Mouse (Mus musculus): ENCODE data around the gene Hdac4.

The Hdac4 gene

DNA sequence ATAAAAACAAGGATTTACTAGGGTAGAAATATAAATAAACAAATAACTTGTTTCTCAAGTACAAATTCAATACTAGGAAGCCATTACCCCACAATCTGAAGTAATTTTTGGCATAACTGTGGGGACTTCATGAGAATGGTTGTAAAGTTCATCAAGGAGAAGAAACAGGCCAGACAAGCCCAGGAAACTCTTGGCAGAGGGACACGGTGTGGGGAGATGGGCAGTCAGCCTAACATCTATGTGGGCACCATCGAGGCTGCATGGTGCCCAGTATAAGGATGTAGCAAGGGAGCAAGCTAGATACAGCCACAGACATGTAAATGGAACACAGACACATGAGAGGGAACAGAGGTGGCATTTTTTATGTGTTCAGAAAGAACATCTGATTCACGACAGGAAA lies 171.6 kb downstream of the Hdac4 start:
- CTCF ChIA-PET: interaction anchor here (0.9 kb wide), 1 partner anchor 22 kb away, joined by 3 read pairs; no protein-coding TSS in a partner anchor

DNA sequence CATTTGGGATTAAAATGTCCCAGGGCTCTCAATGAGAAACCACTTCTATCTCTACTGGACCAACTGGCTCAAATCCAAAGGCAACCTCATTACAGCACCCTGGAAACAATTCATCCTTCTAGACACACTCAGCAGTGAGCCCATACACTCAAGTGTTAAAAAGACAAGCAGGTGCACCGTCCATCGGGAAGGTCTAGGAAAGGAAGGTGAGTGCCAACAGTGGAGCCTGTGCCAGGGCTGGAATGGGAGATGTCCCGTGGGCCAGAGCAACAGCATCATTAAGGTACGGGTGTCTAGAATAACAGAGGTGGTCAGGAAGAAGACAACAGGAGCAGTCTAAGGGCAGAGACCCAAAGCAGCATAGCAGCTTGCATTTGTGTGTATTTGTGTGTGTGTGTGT lies 173.5 kb downstream of the Hdac4 start:
- CTCF ChIA-PET: no interaction called here

DNA sequence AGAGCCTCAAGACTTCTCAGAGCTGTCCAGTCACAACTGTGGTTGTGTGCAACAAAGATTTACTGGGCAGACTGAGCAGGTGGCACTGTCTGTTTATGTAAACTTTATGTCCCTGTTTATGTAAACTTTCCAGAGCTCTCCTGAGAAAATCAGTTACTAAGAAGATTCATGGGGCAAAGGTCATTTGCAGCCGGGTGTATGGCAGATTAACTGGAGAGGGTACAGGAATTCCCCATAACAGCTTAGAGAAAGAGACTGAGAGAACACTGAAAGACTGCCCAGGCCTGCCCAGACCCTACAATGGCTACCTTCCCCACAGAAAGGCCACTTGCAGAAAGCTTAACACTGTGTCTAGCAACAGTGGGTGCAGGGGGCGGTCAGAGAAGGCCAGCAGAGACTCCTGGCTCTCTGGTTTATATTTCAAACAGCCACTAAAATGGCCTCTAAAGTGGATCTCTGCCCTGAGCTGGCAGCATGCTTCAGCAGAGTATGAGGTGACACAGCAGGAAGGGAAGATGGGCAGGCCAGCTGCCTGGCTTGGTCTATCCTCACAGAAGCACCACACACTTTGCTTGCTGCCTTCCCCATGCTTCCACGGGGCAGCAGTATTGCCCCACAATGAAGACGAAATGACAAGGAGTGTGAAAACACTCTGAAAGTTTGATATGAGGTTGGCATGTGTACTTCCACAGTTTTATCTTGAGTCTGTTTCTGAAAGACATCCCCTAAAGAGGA lies 179.4 kb downstream of the Hdac4 start:
- CTCF ChIA-PET: no interaction called here

DNA sequence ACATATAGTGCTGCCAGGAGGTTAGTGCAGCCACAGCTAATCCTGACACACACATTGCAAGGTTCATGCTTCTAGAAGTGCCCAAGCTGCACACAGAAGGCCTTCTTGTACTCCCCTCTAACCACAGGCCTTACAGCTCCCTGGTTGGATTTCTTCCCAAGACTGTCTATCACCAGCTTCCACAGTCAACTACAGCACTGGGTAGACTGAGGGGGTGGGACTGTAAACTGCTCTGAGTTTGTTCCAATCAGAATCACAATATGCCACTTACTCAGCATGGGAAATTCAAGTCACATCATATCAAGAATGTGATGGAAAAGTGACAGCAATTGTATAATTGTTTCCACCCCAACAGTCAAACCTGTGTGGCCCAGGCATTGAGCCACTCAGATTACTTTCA lies 180.2 kb downstream of the Hdac4 start:
- CTCF ChIA-PET: no interaction called here

DNA sequence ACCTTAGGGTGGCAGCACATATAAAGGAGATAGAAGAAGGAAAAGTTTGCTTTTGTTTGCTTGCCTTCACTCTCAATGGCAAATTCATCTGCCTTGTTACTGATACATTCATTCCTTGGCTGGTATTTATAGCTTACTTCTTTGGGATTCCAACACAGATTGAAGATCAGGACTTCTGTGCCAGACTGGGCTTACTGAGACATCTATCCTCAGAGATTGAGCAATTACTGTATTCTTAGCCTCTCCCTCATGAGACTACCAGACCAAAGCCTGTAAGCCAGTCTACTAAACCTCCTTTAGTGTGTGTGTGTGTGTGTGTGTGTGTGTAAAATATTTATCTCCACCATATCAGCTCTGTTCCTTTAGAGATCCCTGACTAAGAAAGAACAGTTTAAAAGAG lies 181.0 kb downstream of the Hdac4 start:
- CTCF ChIA-PET: no interaction called here

DNA sequence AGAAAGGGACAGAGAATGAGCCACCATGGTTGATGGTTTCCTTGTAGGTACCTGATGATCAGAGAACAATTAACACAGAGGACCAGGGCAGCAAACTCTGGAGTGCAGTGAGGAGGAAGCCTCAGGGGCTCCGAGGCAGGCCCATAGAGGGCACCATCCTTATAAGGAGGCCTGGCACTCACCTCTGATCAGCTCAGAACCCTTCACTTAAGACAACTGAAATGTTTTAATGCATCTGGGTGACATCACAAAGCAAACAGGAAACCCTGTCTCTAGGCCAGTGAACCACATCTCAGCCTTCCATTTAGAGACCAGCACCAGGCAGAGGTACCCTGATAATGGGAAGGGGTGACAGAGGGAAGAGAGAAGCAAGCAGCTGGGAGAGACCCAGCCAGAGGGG lies 188.8 kb downstream of the Hdac4 start:
- CTCF ChIA-PET: no interaction called here

DNA sequence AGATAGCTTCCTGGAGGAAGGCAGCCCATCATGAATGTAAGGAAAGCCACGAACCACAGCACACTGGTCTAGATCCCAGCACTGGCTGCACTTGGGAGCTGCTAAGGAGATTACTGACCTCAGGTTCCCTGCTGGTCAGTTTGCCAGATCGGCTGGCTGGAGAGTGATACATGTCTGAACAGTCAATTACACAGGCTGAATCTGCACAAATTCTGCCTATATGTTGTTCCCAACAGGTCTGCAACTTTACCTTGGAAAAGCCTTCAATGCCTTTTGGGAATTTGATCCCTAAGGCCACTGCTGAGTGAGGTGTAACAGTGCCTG lies 189.9 kb downstream of the Hdac4 start:
- CTCF ChIA-PET: no interaction called here

DNA sequence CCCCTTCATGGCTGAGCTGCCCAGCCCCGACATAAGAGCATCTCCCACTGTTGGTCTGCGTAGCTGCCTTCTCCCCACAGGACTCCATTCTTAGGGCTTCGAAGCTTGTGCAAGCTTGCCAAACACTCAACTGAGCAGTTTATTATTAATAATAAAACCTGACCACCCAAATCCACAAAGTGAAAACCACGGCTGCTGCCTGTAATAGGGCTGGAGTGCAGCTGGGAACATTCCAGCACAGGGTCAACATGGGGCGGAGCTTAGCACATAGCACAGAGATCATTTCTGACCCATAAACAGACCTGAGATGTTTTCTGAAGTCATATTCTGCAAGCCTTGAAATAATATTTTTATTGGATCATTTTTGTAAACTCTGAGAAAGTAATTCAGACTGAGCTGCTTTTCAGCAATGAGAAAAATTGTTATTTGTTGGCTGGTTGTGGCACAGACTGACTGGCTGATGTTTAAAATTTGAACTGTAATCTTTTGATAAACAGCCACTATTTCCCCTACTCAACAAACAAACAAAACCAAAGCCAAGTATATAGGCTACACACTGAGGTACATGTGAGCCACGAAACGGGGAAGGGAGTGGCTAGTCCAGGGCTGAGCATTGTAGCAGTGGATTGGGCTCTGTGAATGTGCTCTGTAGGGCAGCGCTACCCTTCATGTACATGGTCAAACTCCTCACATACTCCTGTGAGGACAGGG lies 190.4 kb downstream of the Hdac4 start:
- CTCF ChIA-PET: no interaction called here

DNA sequence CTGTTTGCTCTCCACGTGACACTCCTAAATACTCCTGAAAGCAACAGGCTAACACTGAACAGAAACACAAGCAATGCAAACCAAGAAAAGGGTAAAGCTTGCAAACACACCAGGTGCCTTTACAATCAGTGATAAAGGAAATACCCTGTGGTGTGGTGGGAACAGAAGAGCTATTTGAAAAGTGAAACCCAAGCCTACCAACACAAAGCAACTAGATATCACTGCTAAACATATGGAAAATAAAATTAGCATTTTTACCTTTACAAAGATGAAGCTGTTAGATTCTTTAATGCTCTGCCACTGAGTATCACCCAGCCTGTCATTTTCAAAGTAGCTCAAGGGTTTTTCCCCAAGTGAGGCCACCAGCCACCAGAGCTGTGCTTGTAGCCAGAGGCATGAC lies 191.4 kb downstream of the Hdac4 start:
- CTCF ChIA-PET: no interaction called here

DNA sequence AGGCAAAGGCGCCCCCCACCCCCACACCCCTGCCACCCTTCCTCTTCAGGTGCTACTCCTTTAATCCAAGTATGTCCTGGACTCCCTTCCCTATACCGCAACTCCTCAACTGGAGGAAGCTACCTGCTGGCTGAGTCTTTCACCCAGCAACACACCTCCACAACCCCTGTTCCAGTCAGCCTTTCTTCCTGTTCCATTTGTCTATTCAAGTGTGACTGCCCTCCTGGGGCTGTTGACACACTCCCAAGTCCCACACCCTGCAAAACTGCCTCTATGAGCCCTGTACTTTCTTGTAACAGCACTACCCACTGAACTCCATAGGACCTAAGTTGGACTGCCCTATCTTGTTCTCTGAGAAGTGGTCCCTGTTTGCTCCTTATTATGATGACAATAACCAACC lies 195.3 kb downstream of the Hdac4 start:
- CTCF ChIA-PET: no interaction called here

DNA sequence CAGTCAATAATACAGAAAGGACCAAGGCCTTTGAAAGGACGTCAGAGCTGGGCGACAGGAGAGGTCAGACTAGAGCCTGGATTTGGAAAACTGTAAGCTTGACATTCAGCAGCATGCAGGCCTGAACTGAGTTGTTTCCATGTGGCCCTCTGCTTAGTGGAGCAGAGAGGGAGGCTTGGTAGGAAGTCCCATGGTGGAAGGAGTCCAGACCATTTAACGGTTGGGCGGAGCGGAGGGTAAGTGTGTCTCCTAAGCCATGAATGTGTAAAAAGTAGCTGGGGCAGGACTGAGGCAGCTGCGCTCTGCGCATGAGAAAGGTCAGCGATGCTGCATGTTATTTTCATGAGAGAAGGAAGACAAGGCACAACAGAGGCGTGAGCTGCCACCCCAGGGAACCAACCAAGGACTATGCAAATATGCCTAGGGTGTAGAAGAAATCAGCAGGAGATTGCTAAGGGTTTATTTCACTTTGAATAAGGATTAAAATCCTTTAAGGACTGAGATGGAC lies 201.8 kb downstream of the Hdac4 start:
- CTCF ChIA-PET: no interaction called here

DNA sequence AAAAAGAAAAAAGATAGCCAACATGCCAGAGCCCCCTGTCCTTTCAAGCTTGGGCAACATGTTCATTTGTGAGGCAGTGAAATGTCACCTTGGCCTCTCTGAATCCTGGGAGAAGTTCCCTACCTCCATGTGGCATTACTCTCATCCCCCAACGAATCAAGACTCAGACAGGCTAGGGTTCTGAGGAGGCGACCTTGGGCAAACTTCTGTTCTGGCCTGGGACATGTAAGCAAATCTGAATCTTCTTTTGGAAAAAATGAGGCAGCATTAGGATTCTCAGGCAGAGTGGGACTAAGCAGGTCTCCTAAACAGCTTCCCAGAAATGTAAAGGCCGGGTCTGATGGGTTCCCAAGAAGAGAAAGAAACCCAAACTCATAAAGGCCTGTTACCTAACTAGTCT lies 202.8 kb downstream of the Hdac4 start:
- CTCF ChIA-PET: interaction anchor here (0.6 to 0.7 kb wide), 2 partner anchors 157 to 693 kb away, joined by 3 to 10 read pairs; no protein-coding TSS in a partner anchor

DNA sequence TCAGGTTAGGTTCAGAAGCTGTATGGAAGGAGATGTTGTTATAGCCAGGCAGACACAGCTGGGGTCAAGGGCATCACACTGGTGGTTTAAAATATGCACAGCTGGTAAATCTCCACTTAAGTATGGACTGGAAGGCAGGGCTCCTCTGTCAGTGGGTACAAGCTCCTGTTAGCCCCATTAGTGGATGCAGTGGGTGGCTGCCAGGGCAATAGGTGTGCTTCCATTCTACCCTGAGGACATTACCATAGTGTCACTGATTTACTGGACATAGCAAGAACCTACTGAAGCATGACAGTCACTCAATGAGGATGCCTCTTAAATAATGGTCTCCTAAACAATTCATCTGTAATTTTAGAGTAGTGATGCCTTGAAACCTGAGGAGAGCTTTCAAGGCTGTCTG lies 203.9 kb downstream of the Hdac4 start:
- CTCF ChIA-PET: no interaction called here

DNA sequence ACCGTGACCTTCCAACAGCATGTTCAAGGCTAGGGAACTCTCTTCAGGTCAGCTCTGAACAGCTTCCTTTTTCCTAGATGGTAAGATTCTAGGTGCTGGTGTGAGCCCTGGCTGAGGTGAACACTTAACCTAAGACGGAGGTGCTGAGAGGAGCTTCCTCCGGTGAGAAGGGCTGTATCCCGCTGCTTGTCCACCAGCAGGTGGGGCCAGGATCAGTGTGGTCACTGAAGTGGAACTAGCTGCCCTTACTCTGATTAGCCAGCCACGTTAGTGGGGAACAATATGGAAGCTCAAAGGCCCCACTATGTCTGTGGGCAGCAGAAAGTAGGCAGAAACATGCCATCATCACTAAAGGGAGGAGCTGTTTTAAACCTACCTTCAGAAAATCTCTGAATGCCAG lies 204.6 kb downstream of the Hdac4 start:
- CTCF ChIA-PET: no interaction called here

DNA sequence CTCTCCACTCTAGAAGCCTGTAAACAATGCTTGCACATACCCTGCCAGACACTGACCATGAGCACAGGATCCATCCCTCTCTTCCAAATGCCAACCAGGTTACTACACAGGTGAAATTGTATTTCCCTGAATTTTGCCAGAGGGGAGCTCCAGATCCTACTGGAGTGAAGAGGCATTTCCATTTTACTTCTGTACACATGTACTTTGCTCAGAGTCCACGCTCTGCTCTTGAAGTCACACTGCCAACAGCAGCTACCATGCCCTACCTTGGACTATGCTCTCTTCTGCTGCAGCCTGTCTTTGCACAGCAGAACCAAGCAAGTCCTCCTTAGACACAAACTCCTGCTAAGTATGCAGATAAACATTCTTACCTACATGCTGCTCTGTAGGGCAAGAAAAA lies 206.6 kb downstream of the Hdac4 start:
- CTCF ChIA-PET: no interaction called here

DNA sequence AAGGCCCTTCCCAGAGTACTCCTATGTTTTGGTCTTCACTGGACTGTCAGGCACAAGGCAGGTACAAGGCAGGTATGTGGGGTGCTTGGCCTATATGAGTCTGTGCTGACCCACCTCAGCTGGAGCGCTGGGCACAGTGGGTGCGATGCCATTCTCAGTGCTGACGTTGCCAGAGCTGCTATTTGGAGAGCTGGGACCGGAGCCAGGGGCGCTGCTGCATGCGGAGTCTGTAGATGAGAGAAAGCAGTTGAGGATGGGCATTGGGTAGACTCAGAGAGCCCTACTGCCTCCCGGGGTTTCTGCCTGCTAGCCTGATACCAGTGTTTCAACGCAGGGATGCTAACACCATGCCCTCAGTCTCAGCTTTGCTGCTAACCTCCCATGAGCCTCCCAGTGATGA lies 208.1 kb downstream of the Hdac4 start:
- CTCF ChIA-PET: no interaction called here

DNA sequence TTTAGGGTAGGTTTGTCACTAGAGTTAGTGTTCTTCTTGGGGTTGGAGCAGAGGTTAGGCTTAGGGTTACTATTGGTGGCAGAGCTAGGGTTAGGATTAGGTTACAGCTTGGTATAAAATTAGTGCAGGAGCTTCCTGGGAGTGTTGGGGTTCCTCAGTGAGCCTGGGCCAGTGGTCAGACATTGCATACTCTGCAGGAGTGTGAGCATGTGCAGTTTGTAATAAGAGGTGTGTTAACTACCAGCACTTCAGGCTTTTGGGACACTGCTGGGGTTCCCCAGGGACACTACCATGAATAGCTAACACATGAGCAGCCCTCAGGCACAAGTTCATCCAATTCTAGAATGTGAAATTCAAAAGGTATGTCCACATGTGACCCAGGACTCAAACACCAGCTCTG lies 209.7 kb downstream of the Hdac4 start:
- CTCF ChIA-PET: no interaction called here

DNA sequence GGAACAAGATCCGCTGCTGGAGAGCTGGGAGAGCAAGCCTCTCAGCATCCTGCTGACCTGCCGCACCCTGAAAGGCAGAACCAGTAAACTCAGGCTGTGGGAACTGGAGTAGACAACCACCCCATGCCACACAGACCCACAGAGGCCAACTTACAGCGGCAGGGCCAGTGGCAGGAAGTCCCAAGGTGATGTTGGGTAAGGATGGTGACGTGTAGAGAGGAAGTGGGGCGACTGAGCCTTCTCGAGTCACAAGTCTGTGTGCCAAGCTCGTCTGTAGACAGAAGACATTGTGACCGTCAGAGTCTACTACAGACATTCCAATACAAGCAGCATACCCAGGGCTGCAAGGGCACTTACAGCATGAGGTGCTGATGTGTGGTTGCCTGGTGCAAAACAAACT lies 211.0 kb downstream of the Hdac4 start:
- CTCF ChIA-PET: no interaction called here

DNA sequence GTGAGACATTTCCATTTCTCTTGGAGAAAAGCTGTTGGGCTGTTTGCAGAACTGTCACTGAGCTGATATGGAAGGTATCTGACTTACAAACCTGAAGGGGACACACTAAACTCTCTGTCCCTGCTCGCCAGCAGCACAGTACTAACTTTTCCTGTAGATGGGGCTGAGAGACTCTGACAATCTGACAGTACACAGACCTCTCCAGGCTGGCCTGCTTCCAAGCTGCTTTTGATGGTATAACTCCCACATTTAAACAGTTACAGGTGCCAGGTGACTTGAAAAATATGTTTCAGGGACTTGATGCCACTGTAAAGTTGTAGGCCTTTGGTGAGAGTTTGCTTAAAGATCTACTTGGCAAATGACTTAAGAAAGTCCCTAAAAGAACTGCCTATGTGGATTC lies 214.1 kb downstream of the Hdac4 start:
- CTCF ChIA-PET: no interaction called here

DNA sequence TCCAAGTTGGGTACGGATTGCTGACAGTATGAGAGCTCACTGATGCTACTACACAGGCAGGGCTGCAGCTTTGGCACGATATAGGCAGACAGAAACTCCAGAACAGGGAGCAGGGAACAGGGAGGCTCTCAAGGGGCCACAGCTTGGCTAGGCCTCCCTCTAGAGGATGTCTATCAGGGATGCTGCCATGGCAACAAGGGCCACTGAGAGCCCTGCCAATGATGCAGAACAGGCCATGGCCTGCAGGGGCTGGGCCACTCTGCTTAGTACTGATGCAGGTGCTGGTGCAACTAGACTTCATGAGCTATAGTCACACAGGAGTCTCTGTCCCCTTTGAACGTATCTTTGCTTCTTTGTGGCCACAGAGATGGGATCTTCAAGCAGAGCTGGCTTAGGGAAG lies 217.1 kb downstream of the Hdac4 start:
- CTCF ChIA-PET: no interaction called here

DNA sequence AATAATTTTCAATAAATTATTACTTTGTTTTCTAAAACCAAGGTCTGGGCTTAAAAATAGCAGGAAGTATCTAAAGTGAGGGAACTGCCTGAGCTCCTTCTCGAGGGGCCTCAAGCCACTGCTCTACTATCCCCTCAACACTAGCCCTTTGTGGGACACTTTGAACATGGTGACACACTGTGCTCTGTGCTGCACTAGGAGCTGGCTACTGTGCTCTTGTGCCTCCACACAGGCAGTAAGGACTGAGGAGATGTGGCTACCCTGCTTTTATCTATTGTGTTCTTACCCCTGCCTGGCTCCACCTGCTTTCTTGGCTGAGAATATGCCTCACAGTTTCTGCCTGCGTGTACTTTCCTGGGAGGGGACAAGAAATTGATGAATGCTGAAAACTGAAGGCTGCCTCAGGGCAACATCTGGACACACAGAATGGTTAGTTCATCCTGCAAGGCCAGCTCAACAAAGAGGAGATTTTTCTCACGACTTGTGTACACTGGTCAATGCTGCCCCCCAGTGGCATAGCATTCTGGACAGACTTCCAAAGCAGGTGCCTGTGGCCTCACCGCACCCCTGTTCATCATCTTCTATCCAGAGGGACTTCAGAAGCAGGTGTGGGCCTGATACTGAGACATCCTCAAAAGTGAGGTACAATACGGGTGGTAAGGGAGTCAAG lies 226.7 kb downstream of the Hdac4 start:
- CTCF ChIA-PET: interaction anchor here (0.7 kb wide), 1 partner anchor 213 kb away, joined by 3 read pairs; no protein-coding TSS in a partner anchor

DNA sequence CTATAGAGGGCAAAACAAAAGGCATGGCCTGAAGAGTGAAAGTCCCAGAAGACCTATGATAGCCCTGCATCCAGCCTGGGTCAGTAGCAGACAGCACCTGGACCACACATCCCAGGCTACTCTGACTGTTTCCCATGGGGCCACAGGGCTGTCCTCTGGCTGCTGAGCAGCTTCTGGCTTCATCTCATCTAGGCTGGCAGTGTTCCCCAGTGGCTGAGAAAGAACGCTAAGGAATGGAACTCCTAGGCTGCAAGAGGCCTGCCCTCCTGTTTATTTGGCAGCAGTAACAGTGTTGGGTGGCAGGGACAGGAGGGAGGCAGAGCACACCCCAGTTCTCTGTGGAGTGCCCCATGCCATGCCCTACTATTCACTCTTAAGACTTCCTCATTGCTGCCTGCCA lies 228.5 kb downstream of the Hdac4 start:
- CTCF ChIA-PET: no interaction called here

Data from spleen, embryonic (tissue).